Mouse (Mus musculus): ENCODE measurements around the gene Pakap. TPM values are rescaled to one million over a fixed set of nuclear protein-coding genes. Genes with fewer than 3 reads are reported as not detected.

Gene Pakap
- polyA plus RNA-seq, 1 experiment from 2014 or later, result 12.7 TPM

GRCm38 (mm10) chr4:57934181-57934580 lies 366.2 kb downstream of the Pakap start:
- 82% methylated on average over 5 of the region's 5 CpGs for WGBS
- Histone ChIP-seq H3K4me2 (ENCODE audit: low read length) (no peak overlapping the region), H3K9ac (ENCODE audit: low read depth, low read length) (no peak overlapping the region), H3K4me1 (ENCODE audit: control insufficient read depth, insufficient read depth, low read length) (no peaks in the 10 kb centered on the region), H3K36me3 (ENCODE audit: control insufficient read depth, insufficient read depth, low read length) (no peaks in the 10 kb centered on the region), H3K27ac (ENCODE audit: low read length) (no peak overlapping the region), H3K27me3 (ENCODE audit: control insufficient read depth, insufficient read depth, low read depth, low read length) (no peaks in the 10 kb centered on the region), H3K4me3 (ENCODE audit: low read depth, low read length) (no peak overlapping the region), H3K9me3 (replicated peaks; ENCODE audit: control insufficient read depth, low read length, poor library complexity, severe bottlenecking) (no peaks in the 10 kb centered on the region; the same call in 1 of the 2 replicates)
- no peak for ATAC-seq

DNA sequence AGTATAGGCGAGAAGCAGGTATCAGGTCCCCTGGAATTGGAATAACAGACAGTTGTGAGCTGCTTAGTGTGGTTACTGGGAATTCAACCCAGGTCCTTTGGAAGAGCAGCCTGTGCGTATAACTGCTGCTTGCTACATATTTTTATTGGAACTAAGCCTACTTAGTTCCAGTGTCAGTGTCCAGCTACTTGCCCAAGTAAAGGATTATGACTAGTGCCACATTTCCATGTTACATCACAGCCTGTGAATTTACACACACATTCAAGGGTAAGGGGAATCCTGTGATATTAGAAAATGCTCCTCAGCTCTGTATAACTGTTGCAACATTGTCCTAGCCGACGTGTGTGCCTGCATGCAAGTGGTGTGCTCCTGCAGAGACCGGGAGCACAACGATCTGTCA lies 369.3 kb downstream of the Pakap start:
- no peaks in the 10 kb centered on the region for H3K36me3 ChIP-seq (ENCODE audit: control insufficient read depth, insufficient read depth, low read length)
- H3K27ac ChIP-seq (ENCODE audit: low read length), result no peak overlapping the region
- ATAC-seq, result no peak
- H3K9me3 ChIP-seq (replicated peaks; ENCODE audit: control insufficient read depth, low read length, poor library complexity, severe bottlenecking), result no peaks in the 10 kb centered on the region; the same call in 1 of the 2 replicates
- no peak overlapping the region for H3K9ac ChIP-seq (ENCODE audit: low read depth, low read length)
- H3K4me2 ChIP-seq (ENCODE audit: low read length), result no peak overlapping the region
- H3K27me3 ChIP-seq (ENCODE audit: control insufficient read depth, insufficient read depth, low read depth, low read length), result no peaks in the 10 kb centered on the region
- 88% methylated on average over 6 of the region's 6 CpGs for WGBS
- H3K4me1 ChIP-seq (ENCODE audit: control insufficient read depth, insufficient read depth, low read length), result no peaks in the 10 kb centered on the region
- no peak overlapping the region for H3K4me3 ChIP-seq (ENCODE audit: low read depth, low read length)

DNA sequence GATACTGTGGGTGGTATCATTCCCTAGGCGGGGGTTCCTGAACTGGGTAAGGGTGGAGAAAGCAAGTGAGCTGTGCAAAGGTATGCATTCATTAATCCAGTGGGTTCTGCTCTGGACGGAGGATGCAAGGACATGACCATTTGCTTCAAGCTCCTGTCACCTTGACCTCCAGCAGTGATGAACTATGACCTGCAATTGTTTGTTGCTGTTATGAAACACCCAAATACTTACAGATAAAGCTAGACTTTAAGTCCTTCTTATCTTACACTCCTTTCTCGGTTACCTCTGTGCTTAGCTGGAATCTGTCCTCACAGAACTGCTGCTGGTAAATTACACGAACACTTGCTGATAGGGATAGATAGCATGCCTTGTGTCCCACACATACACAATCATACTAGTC lies 372.7 kb downstream of the Pakap start:
- H3K9me3 ChIP-seq (replicated peaks; ENCODE audit: control insufficient read depth, low read length, poor library complexity, severe bottlenecking), result no peaks in the 10 kb centered on the region
- no peaks in the 10 kb centered on the region for H3K4me1 ChIP-seq (ENCODE audit: control insufficient read depth, insufficient read depth, low read length)
- H3K36me3 ChIP-seq (ENCODE audit: control insufficient read depth, insufficient read depth, low read length), result peaks cover 9% of the 10 kb centered on the region
- no peak overlapping the region for H3K4me3 ChIP-seq (ENCODE audit: low read depth, low read length)
- H3K27me3 ChIP-seq (ENCODE audit: control insufficient read depth, insufficient read depth, low read depth, low read length), result no peaks in the 10 kb centered on the region
- H3K27ac ChIP-seq (ENCODE audit: low read length), result no peak overlapping the region
- H3K9ac ChIP-seq (ENCODE audit: low read depth, low read length), result no peak overlapping the region
- ATAC-seq, result no peak
- WGBS, result 91% methylated on average over 4 of the region's 4 CpGs
- H3K4me2 ChIP-seq (ENCODE audit: low read length), result no peak overlapping the region

- 96% methylated on average over 2 of the region's 2 CpGs for WGBS
- Histone ChIP-seq H3K27me3 (ENCODE audit: control insufficient read depth, insufficient read depth, low read depth, low read length) (no peaks in the 10 kb centered on the region), H3K4me2 (ENCODE audit: low read length) (no peak overlapping the region), H3K9ac (ENCODE audit: low read depth, low read length) (no peak overlapping the region), H3K36me3 (ENCODE audit: control insufficient read depth, insufficient read depth, low read length) (peaks cover 15% of the 10 kb centered on the region), H3K4me1 (ENCODE audit: control insufficient read depth, insufficient read depth, low read length) (no peaks in the 10 kb centered on the region), H3K27ac (ENCODE audit: low read length) (no peak overlapping the region), H3K4me3 (ENCODE audit: low read depth, low read length) (no peak overlapping the region), H3K9me3 (replicated peaks; ENCODE audit: control insufficient read depth, low read length, poor library complexity, severe bottlenecking) (no peaks in the 10 kb centered on the region)
- ATAC-seq, result no peak
Observed at GRCm38 (mm10) chr4:57942892-57943291, 374.9 kb downstream of the Pakap start.

Other genes starting within 250 kb of the Pakap start
- gene Palm2, start 133.9 kb upstream of the Pakap start, polyA plus RNA-seq (2015; fragmentation: Nextera tagmentation; extraction: Ambion mirVana), result 20.6 and 21.7 TPM in 2 replicates
- gene Akap2, start 149.5 kb downstream of the Pakap start, polyA plus RNA-seq (2015; fragmentation: Nextera tagmentation; extraction: Ambion mirVana), result 10.5 and 12.4 TPM in 2 replicates